Mouse (Mus musculus): ENCODE results near the gene Ssu72.
"Not testable (repeated sequence)": the region's sequence is repeated elsewhere in the genome, so short reads cannot be mapped to it uniquely, and the experiment has no call there.

Ssu72 gene

GRCm38 (mm10) chr4:155696261-155697255, 8.0 kb upstream of the Ssu72 start:
- DNase-seq (ENCODE audit: inconsistent age in 2 of 2, low spot score in 1 of 2), result peak; percentile 72 to 91

- peak in 1 of 2 experiments; percentile 52 for DNase-seq (ENCODE audit: inconsistent age in 2 of 2, low spot score in 1 of 2)
Observed at GRCm38 (mm10) chr4:155700425-155700824, 4.2 kb upstream of the Ssu72 start.

- no peak for DNase-seq (ENCODE audit: inconsistent age in 2 of 2, low spot score in 1 of 2)
Observed at GRCm38 (mm10) chr4:155703425-155703929, 1.1 kb upstream of the Ssu72 start.

GRCm38 (mm10) chr4:155705592-155705929, 961 bp downstream of the Ssu72 start:
- no peak for DNase-seq (ENCODE audit: inconsistent age in 2 of 2, low spot score in 1 of 2)

- DNase-seq (ENCODE audit: inconsistent age in 2 of 2, low spot score in 1 of 2), result no peak
Observed at GRCm38 (mm10) chr4:155708582-155708981, 4.0 kb downstream of the Ssu72 start.

GRCm38 (mm10) chr4:155708988-155709387, 4.4 kb downstream of the Ssu72 start:
- no peak for DNase-seq (ENCODE audit: inconsistent age in 2 of 2, low spot score in 1 of 2)

GRCm38 (mm10) chr4:155710521-155711252, 6.1 kb downstream of the Ssu72 start:
- peak in 1 of 2 experiments; percentile 40 for DNase-seq (ENCODE audit: inconsistent age in 2 of 2, low spot score in 1 of 2)

- DNase-seq (ENCODE audit: inconsistent age in 2 of 2, low spot score in 1 of 2), result peak; percentile 41 to 80
Observed at GRCm38 (mm10) chr4:155721668-155722083, 17.1 kb downstream of the Ssu72 start.

GRCm38 (mm10) chr4:155727993-155728392, 23.4 kb downstream of the Ssu72 start:
- DNase-seq (ENCODE audit: inconsistent age in 2 of 2, low spot score in 1 of 2), result no peak

- DNase-seq (ENCODE audit: inconsistent age in 2 of 2, low spot score in 1 of 2), result peak; percentile 52 to 64
Observed at GRCm38 (mm10) chr4:155733267-155733666, 28.7 kb downstream of the Ssu72 start.

GRCm38 (mm10) chr4:155734350-155734941, 29.8 kb downstream of the Ssu72 start, which contains the start of gene Tmem240:
TSS of gene Tmem240 (plus strand) at chr4:155734800.
- peak; percentile 95 to 97 for DNase-seq (ENCODE audit: inconsistent age in 2 of 2, low spot score in 1 of 2)

GRCm38 (mm10) chr4:155734951-155735702, 30.5 kb downstream of the Ssu72 start:
- peak; percentile 53 to 73 for DNase-seq (ENCODE audit: inconsistent age in 2 of 2, low spot score in 1 of 2)

- DNase-seq (ENCODE audit: inconsistent age in 2 of 2, low spot score in 1 of 2), result no peak
Observed at GRCm38 (mm10) chr4:155735788-155736187, 31.2 kb downstream of the Ssu72 start.

- DNase-seq (ENCODE audit: inconsistent age in 2 of 2, low spot score in 1 of 2), result no peak
Observed at GRCm38 (mm10) chr4:155736421-155736820, 31.8 kb downstream of the Ssu72 start.

GRCm38 (mm10) chr4:155738262-155738661, 33.7 kb downstream of the Ssu72 start:
- no peak for DNase-seq (ENCODE audit: inconsistent age in 2 of 2, low spot score in 1 of 2)

GRCm38 (mm10) chr4:155739152-155739551, 34.6 kb downstream of the Ssu72 start:
- peak in 1 of 2 experiments; percentile 26 for DNase-seq (ENCODE audit: inconsistent age in 2 of 2, low spot score in 1 of 2)

- no peak for DNase-seq (ENCODE audit: inconsistent age in 2 of 2, low spot score in 1 of 2)
Observed at GRCm38 (mm10) chr4:155739741-155740636, 35.4 kb downstream of the Ssu72 start.

GRCm38 (mm10) chr4:155740681-155741080, 36.1 kb downstream of the Ssu72 start:
- DNase-seq (ENCODE audit: inconsistent age in 2 of 2, low spot score in 1 of 2), result not testable (repeated sequence)

GRCm38 (mm10) chr4:155742684-155743083, 38.1 kb downstream of the Ssu72 start:
- DNase-seq (ENCODE audit: inconsistent age in 2 of 2, low spot score in 1 of 2), result no peak
